In genomic region chr9:65293119-65293518, GRCm38 (mm10) we compare ENCODE assay signal across 8 mouse cellular contexts. TPM values are rescaled to one million over a fixed set of nuclear protein-coding genes. Genes with fewer than 3 reads are reported as not detected.
DNase-seq lines count a peak whose midpoint lies in the region; ATAC-seq and TF ChIP-seq lines count a peak whose summit lies in the region.

No protein-coding gene starts in this region.

- TF ChIP-seq POLR2A in thymus, adult 2 months (IDR thresholded peaks at IDR 0.05; ENCODE audit: control insufficient read depth, extremely low read depth, insufficient read depth, low read length, poor library complexity) = no peak

- peaks cover 10% of the 10 kb centered on the region for H3K4me1 ChIP-seq in kidney, embryonic 16.5 days (ENCODE audit: insufficient read depth, low read length)
- H3K4me1 ChIP-seq in forebrain, embryonic 14.5 days (ENCODE audit: control insufficient read depth, insufficient read depth, low read length) = peaks cover 16% of the 10 kb centered on the region
- H3K4me1 ChIP-seq in liver, embryonic 16.5 days (ENCODE audit: control insufficient read depth, low read depth, low read length) = peaks cover 19% of the 10 kb centered on the region
- peaks cover 5% of the 10 kb centered on the region for H3K4me1 ChIP-seq in thymus, adult 2 months (replicated peaks; ENCODE audit: control insufficient read depth, insufficient read depth, low read length)

- no peak for DNase-seq in kidney, adult 9 months
- peak; percentile 29 for DNase-seq in MEL-GATA-1-ER (ENCODE audit: extremely low read depth, low read depth)
- DNase-seq in forebrain, embryonic 14.5 days (ENCODE audit: low spot score) = no peak
- no peak for DNase-seq in thymus, adult 2 months
- no peak for DNase-seq in adrenal gland, postnatal 4 days (ENCODE audit: low spot score in 2 of 2)

- no peaks in the 10 kb centered on the region for H3K27me3 ChIP-seq in kidney, embryonic 16.5 days (ENCODE audit: insufficient read depth, low read length)
- no peaks in the 10 kb centered on the region for H3K27me3 ChIP-seq in forebrain, embryonic 14.5 days (replicated peaks; ENCODE audit: control insufficient read depth, insufficient read depth, low read length)
- no peaks in the 10 kb centered on the region for H3K27me3 ChIP-seq in liver, embryonic 16.5 days (ENCODE audit: control insufficient read depth, insufficient read depth, low read depth, low read length)
- no peaks in the 10 kb centered on the region for H3K27me3 ChIP-seq in thymus, adult 2 months (ENCODE audit: control insufficient read depth, insufficient read depth, low read length)

- H3K4me2 ChIP-seq in kidney, embryonic 16.5 days (replicated peaks; ENCODE audit: low read depth, low read length) = peak overlapping the region; percentile 61
- peak overlapping the region; percentile 70 for H3K4me2 ChIP-seq in forebrain, embryonic 14.5 days (ENCODE audit: low read length)
- H3K4me2 ChIP-seq in liver, embryonic 16.5 days (ENCODE audit: low read depth, low read length) = peak overlapping the region; percentile 92

- peak overlapping the region; percentile 90; the same call in 1 of the 2 replicates for H3K27ac ChIP-seq in kidney, embryonic 16.5 days (ENCODE audit: low read length)
- no peak overlapping the region for H3K27ac ChIP-seq in forebrain, embryonic 14.5 days (ENCODE audit: low read depth, low read length)
- peak overlapping the region; percentile 89 for H3K27ac ChIP-seq in liver, embryonic 16.5 days (ENCODE audit: low read length)
- H3K27ac ChIP-seq in thymus, adult 2 months (ENCODE audit: control insufficient read depth, insufficient read depth, low read length) = no peak overlapping the region

- TF ChIP-seq CTCF in thymus, adult 2 months (IDR thresholded peaks at IDR 0.05; ENCODE audit: borderline replicate concordance, control insufficient read depth, extremely low read depth, insufficient read depth, low read length, poor library complexity) = no peak

- peak overlapping the region; percentile 83 for H3K9ac ChIP-seq in kidney, embryonic 16.5 days (replicated peaks; ENCODE audit: low read length)
- H3K9ac ChIP-seq in forebrain, embryonic 14.5 days (ENCODE audit: low read length) = peak overlapping the region; percentile 75
- H3K9ac ChIP-seq in liver, embryonic 16.5 days (ENCODE audit: low read depth, low read length) = peak overlapping the region; percentile 81

- peak overlapping the region; percentile 94 for H3K4me3 ChIP-seq in kidney, embryonic 16.5 days (ENCODE audit: low read length)
- peak overlapping the region; percentile 94 for H3K4me3 ChIP-seq in forebrain, embryonic 14.5 days (ENCODE audit: low read depth, low read length)
- peak overlapping the region; percentile 97 for H3K4me3 ChIP-seq in liver, embryonic 16.5 days (ENCODE audit: low read depth, low read length)
- H3K4me3 ChIP-seq in thymus, adult 2 months (ENCODE audit: control insufficient read depth, insufficient read depth, low read length) = no peak overlapping the region

- no peaks in the 10 kb centered on the region; the same call in 1 of the 2 replicates for H3K36me3 ChIP-seq in kidney, embryonic 16.5 days (ENCODE audit: insufficient read depth, low read length)
- H3K36me3 ChIP-seq in forebrain, embryonic 14.5 days (ENCODE audit: control insufficient read depth, insufficient read depth, low read length) = 0 out of 2 replicates have a peak, but pooled peaks cover 7% of the 10 kb centered on the region
- H3K36me3 ChIP-seq in liver, embryonic 16.5 days (ENCODE audit: control insufficient read depth, insufficient read depth) = no peaks in the 10 kb centered on the region
- 0 out of 2 replicates have a peak, but pooled peaks cover 3% of the 10 kb centered on the region for H3K36me3 ChIP-seq in thymus, adult 2 months (ENCODE audit: control insufficient read depth, insufficient read depth, low read length)

- ATAC-seq in kidney, embryonic 16.5 days (ENCODE audit: low FRiP score, low TSS enrichment) = no peak
- no peak for ATAC-seq in forebrain, embryonic 14.5 days
- no peak for ATAC-seq in liver, embryonic 16.5 days (ENCODE audit: low read depth)
- ATAC-seq in megakaryocyte-erythroid progenitor cell, adult 5-6 weeks (replicated peaks; ENCODE audit: low FRiP score, low TSS enrichment, poor library complexity, severe bottlenecking) = no peak

- WGBS in kidney, embryonic 16.5 days = 14% methylated on average over 5 of the region's 5 CpGs
- WGBS in forebrain, embryonic 14.5 days = 44% methylated on average over 5 of the region's 5 CpGs
- WGBS in liver, embryonic 16.5 days (ENCODE audit: insufficient replicate concordance) = 21% methylated on average over 5 of the region's 5 CpGs
- WGBS in thymus, adult 2 months = 2% methylated on average over 5 of the region's 5 CpGs

- H3K9me3 ChIP-seq in kidney, embryonic 16.5 days (ENCODE audit: low read length) = no peaks in the 10 kb centered on the region
- H3K9me3 ChIP-seq in forebrain, embryonic 14.5 days (replicated peaks; ENCODE audit: control insufficient read depth, low read length) = no peaks in the 10 kb centered on the region
- H3K9me3 ChIP-seq in liver, embryonic 16.5 days (replicated peaks; ENCODE audit: control insufficient read depth, low read length) = no peaks in the 10 kb centered on the region

RNA-seq across cellular contexts. Expression of gene Clpx, which starts 0.9 kb away (rescaled TPM):
- polyA plus RNA-seq in kidney, embryonic 16.5 days (2015; fragmentation: Nextera tagmentation; extraction: Ambion mirVana) = 54.5 and 56.7 TPM in 2 replicates
- 42.2 and 47.9 TPM in 2 replicates for polyA plus RNA-seq in forebrain, embryonic 14.5 days (2014; fragmentation: Nextera tagmentation; extraction: Ambion mirVana)
- polyA plus RNA-seq in liver, embryonic 16.5 days (2015; fragmentation: Nextera tagmentation; extraction: Ambion mirVana) = 41.6 and 42.2 TPM in 2 replicates
- 28.7 and 29.0 TPM in 2 replicates for total RNA-seq in megakaryocyte-erythroid progenitor cell, adult 5-6 weeks (2014; fragmentation: Nextera tagmentation)
- 66.6 and 73.0 TPM in 2 replicates for total RNA-seq in megakaryocyte-erythroid progenitor cell, adult 5-6 weeks (2017)
- 10.1 and 11.8 TPM in 2 replicates for polyA plus RNA-seq in thymus, adult 2 months (2012; rRNA removed)
- total RNA-seq in adrenal gland, postnatal 4 days (2021) = 10 to 100 TPM; 72.0 to 81.7 TPM

RNA-seq across cellular contexts. Expression of gene Cilp, which starts 28.1 kb away (rescaled TPM):
- 0.76 and 0.82 TPM in 2 replicates for polyA plus RNA-seq in kidney, embryonic 16.5 days (2015; fragmentation: Nextera tagmentation; extraction: Ambion mirVana)
- 0.20 and 0.30 TPM in 2 replicates for polyA plus RNA-seq in forebrain, embryonic 14.5 days (2014; fragmentation: Nextera tagmentation; extraction: Ambion mirVana)
- 0.06 and 0.12 TPM in 2 replicates for polyA plus RNA-seq in liver, embryonic 16.5 days (2015; fragmentation: Nextera tagmentation; extraction: Ambion mirVana)
- total RNA-seq in megakaryocyte-erythroid progenitor cell, adult 5-6 weeks (2014; fragmentation: Nextera tagmentation) = not detected in 2 replicates
- not detected in 2 replicates for total RNA-seq in megakaryocyte-erythroid progenitor cell, adult 5-6 weeks (2017)
- 1.8 and 2.0 TPM in 2 replicates for polyA plus RNA-seq in thymus, adult 2 months (2012; rRNA removed)
- total RNA-seq in adrenal gland, postnatal 4 days (2021) = 1 to 10 TPM; 4.8 to 7.6 TPM

RNA-seq across cellular contexts. Expression of gene Pdcd7, which starts 52.8 kb away (rescaled TPM):
- polyA plus RNA-seq in kidney, embryonic 16.5 days (2015; fragmentation: Nextera tagmentation; extraction: Ambion mirVana) = 4.9 and 6.1 TPM in 2 replicates
- polyA plus RNA-seq in forebrain, embryonic 14.5 days (2014; fragmentation: Nextera tagmentation; extraction: Ambion mirVana) = 8.6 and 9.9 TPM in 2 replicates
- 1.6 and 1.8 TPM in 2 replicates for polyA plus RNA-seq in liver, embryonic 16.5 days (2015; fragmentation: Nextera tagmentation; extraction: Ambion mirVana)
- 7.6 and 11.1 TPM in 2 replicates for total RNA-seq in megakaryocyte-erythroid progenitor cell, adult 5-6 weeks (2014; fragmentation: Nextera tagmentation)
- 13.1 and 21.6 TPM in 2 replicates for total RNA-seq in megakaryocyte-erythroid progenitor cell, adult 5-6 weeks (2017)
- polyA plus RNA-seq in thymus, adult 2 months (2012; rRNA removed) = 23.3 and 29.2 TPM in 2 replicates
- total RNA-seq in adrenal gland, postnatal 4 days (2021) = 10 to 100 TPM; 22.2 to 23.8 TPM

Comparison
In these comparisons a context has a peak if more than half of its experiments do, and no peak if none do; other contexts are left out.
1. H3K27ac ChIP-seq: peak in kidney, embryonic 16.5 days (single experiment) and liver, embryonic 16.5 days (single experiment); none in forebrain, embryonic 14.5 days (single experiment) and thymus, adult 2 months (single experiment).
2. Peak in every context shown above with its lines, with median percentiles within 50 percentile points of each other: H3K4me2 ChIP-seq and H3K9ac ChIP-seq.